Mouse (Mus musculus): Measurements from ENCODE around the gene Rps19. TPM values are rescaled to one million over a fixed set of nuclear protein-coding genes. Genes with fewer than 3 reads are reported as not detected.
"Not testable (repeated sequence)": the region's sequence is repeated elsewhere in the genome, so short reads cannot be mapped to it uniquely, and the experiment has no call there.

Gene Rps19
- total RNA-seq, 2 experiments from 2014 or later = 490 to 494 TPM

- DNase-seq = no peak
Measured at GRCm38 (mm10) chr7:24877588-24877987, 6.6 kb upstream of the Rps19 start.

DNA sequence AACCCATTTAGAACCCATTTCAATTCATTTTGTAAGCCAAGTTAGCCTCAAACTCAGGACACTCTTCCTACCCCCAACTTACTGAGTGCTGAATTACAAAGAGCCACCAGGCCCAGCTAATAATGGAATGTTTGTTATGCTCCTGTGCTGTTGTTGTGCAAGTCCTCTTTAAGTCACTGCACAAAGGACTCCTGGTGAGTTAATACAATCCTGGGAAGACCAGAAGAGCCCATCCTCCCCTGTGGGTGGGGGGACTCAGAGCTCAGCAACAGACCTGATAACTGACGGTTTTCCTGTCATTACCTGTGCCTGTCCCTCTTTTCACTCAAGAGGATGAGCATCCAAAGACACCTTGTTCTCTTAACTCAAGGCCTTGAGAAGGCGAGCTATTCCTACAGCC lies 4.6 kb upstream of the Rps19 start:
- DNase-seq = no peak

DNA sequence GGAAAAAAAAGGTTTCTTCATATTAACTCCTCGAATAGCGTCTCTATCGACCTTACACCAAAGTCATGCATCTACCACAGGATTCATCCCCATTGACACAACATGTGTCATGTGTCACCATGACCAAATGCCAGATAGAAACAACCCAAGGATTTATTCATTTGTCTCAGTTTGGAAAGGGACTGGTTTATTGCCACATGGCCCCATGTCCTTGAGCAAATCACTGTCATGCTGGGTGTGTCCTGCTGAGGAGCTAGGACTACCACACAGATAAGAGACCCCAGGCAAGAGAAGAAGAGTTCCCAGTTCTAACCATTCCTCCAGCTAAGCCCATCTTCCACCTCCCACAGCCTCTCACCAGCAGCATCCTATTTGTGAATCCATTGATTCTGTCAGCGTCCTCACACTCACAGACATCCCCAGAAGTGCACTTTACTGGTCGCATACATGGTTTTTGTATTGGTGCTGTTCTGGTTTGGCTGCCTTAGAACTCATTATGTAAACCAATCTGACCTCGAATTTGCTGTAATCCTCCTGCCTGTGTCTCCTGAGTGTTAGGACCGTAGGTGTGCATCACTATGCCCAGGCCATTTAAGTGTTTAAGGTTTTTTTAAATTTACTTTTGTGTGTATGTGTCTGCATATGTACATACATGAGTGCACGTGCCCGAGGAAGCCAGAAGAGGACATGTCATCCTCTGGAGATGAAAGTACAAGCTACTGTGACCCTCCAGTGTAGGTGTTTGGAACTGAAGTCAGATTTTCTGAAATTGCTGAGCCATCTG lies 1.6 kb upstream of the Rps19 start:
- no peak for DNase-seq

DNA sequence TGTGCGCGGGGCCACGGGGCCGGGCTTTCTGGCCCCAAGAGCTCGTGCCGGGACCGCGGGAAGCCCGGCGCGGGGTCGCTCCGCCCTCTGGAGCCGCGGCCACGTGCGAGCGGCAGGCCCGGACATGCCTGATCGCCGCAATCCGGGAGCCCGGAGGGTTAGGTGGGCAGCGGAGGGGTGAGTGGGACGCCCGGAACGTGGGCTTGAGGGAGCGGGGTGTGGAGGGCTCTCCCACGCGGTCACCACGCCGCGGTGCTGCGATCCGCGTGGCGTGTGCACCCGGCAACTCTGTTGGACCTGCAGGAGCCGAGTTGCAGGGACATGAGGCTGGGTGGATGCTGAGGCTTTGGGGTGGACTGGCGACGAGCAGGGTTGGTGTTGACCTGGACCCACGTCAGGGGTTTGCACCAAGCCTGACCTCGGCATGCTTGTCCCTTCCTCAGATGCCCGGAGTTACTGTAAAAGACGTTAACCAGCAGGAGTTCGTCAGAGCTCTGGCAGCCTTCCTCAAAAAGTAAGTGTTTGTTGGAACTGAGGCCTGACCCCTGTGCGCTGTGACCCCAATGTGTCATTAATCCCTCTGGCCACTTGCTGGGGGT lies 621 bp downstream of the Rps19 start:
- DNase-seq = no peak

- DNase-seq = no peak
Measured at GRCm38 (mm10) chr7:24885468-24886307, 1.5 kb downstream of the Rps19 start.

DNA sequence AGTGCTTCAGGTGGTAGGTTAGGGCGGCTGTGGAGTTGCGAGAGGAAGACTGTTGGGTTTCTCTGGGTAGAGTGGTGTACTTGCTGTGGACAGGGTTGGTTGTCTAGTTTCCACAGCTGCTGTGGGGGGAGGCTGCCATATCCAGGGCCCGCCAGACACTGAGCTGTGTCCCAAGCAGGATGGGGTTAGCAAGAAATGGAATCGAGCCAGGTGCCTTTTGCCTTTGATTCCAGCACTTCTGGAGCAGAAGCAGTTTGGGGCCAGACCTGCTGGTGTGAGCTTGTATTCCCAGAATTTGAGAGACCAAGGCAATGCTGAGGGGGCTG lies 2.1 kb downstream of the Rps19 start:
- DNase-seq = no peak

DNA sequence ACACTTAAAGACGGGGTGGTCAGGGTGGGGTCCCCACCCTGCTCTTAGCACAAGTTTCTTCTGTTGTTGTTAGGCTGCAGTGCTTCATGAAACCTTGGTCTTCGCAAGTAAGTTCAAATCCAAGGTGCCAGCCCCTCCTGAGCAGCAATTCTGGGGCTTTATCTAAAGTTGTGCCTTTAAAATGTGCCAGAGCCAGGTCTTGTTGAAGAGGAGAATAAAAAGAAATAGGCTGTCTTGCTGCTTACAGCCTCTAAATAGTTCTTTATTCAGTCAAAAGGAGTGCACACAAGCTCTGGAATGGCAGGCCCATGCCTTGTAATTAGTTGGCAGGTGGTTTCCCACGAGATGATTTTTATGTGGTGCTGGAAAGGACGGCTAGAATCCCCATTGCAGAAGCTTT lies 2.9 kb downstream of the Rps19 start:
- DNase-seq = no peak

- DNase-seq = no peak
Measured at GRCm38 (mm10) chr7:24889431-24890220, 5.5 kb downstream of the Rps19 start.

- DNase-seq = peak; percentile 61 to 72
Measured at GRCm38 (mm10) chr7:24890281-24891216, 6.4 kb downstream of the Rps19 start.

DNA sequence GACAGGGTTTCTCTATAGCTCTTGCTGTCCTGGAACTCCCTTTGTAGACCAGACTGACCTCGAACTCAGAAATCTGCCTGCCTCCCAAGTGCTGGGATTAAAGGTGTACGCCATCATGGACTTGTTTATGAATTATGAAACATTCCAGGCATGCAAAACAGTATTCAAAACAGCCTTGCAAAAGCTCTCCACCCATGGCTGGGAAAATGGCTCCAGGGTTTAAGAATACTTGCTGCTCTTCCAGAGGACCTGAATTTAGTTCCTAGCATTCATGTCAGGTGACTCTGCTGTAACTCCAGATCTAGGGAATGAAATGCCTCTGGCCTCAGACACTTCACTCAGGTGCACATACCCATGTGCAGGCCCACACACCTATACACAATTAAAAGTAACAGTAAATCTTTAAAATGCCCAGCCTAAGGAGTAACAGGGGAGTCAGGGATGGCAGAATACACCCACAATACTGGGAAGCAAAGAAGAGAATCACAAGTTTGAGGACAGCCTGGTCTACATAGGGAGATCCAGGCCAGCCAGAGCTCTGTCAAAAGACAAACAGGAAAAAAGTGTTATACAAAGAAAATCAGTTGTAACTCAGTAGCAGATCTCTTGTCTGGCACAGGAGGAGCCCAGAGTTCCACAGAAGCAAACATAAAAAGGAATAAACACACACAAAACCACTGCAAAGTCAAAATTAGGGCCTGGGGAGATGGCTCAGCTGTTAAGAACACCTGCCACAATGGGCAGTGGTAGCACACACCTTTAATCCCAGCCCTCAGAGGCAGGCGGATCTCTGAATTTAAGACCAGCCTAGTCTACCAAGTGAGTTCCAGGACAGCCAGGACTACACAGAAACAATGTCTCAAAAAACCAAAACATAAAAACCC lies 7.3 kb downstream of the Rps19 start:
- no peak for DNase-seq

GRCm38 (mm10) chr7:24892125-24892583 lies 8.0 kb downstream of the Rps19 start:
- DNase-seq = no peak

DNA sequence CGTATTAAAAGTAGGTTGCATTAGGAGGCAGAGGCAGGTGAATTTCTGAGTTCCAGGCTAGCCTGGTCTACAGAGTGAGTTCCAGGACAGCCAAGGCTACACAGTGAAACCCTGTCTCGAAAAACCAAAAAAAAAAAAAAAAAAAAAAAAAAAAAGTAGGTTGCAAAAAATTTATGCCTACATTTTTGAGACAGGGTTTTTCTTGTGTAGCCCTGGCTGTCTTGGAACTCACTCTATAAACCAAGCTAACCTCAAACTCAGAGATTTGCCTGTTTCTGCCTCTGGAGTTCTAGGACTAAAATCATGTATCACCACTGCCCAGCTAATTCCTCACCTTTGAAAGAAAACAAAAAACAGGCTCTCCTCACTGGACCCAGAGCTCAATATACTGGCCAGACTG lies 11.6 kb downstream of the Rps19 start:
- not testable (repeated sequence) for DNase-seq

GRCm38 (mm10) chr7:24896269-24896668 lies 12.1 kb downstream of the Rps19 start:
- no peak for DNase-seq

DNA sequence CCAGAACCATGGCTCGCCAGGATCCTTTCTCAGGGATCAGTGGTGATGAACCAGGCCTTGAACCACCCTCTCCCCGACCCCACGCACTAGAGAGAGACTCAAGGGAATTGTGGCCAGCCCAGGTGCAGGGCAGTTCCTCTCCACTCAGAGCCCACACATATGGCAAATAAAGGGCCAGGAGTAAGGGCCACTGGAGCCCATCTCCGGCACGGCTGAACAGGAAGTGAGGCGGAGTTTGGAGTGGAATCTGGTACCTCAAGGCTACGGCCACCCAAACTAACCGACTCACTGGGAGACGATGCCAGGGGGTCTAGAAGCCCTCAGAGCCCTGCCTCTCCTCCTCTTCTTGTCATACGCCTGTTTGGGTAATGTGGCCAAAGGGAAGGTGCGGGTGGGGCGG lies 13.1 kb downstream of the Rps19 start, which contains the start of gene Cd79a:
Cd79a (plus strand) TSS at position 158 of the 400 bp plus-strand sequence.
- no peak for DNase-seq

DNA sequence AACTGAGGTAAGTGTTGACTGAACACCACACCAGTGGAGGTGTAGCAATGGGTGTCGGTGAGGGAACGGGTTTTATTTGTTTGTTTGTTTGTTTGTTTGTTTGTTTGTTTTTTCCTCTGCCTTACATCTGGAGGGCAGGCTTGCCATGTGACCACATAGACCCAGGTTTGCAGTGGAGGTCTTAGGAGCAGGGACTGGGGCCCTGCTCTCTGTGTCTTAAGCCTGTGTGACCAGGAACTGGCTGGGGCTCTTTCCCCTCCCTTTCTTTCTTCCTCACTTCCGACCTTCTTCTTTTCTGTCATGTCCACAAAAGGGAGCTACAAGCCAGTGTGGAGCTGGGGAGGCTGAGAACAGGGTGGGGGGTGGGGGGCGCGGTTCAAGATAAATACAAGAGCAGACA lies 13.8 kb downstream of the Rps19 start:
- no peak for DNase-seq

GRCm38 (mm10) chr7:24901114-24901513 lies 16.9 kb downstream of the Rps19 start:
- no peak for DNase-seq

GRCm38 (mm10) chr7:24901842-24902241 lies 17.7 kb downstream of the Rps19 start:
- no peak for DNase-seq

GRCm38 (mm10) chr7:24902264-24902629 lies 18.1 kb downstream of the Rps19 start:
- no peak for DNase-seq

DNA sequence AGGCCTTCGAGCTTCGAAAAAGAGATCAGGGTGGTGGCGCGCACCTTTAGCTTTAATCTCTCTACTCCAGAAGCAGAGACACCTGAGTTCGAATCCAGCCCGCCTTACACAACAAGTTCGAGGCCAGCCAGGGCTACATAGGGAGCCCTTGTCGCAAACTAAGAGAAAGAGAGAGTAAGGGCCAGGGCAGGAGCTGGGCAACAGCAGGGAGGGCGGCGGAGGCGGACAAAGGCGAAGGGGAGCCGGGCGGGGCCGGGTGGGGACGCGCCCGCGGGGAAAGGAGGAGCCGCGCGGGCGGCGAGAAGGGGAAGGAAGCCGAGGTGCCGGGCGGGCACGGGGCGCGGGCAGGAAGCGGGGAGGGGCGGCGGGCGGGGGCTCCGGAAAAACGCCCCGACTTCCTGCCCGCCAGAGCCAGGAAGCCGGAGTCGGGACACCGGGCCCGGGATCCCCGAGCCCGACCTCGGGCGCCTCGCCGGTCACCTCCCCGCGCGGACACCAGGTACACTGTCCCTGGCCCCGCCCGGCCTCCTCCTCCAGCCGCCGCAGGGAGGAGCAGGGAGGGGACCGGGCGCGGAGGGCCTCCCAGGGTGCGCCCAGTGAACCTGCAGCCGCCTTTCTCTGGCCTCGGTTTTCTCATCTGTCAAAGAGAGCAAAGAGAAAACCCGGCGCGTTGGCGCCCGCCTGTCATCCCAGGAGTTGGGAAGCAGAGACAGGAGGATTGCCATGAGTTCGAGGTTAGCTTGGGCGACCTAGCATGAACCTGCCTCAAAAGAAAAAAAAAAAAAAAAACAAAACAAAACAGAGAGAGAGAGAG lies 18.7 kb downstream of the Rps19 start, which contains the start of gene Arhgef1:
Arhgef1 (plus strand) TSS at position 283 of the 814 bp plus-strand sequence.
- DNase-seq = peak; percentile 26 to 37

Data from layer of hippocampus, postnatal 36 days (tissue).